Mouse (Mus musculus): Measurements from ENCODE around the gene Ppp2r2d.

The Ppp2r2d gene

DNA sequence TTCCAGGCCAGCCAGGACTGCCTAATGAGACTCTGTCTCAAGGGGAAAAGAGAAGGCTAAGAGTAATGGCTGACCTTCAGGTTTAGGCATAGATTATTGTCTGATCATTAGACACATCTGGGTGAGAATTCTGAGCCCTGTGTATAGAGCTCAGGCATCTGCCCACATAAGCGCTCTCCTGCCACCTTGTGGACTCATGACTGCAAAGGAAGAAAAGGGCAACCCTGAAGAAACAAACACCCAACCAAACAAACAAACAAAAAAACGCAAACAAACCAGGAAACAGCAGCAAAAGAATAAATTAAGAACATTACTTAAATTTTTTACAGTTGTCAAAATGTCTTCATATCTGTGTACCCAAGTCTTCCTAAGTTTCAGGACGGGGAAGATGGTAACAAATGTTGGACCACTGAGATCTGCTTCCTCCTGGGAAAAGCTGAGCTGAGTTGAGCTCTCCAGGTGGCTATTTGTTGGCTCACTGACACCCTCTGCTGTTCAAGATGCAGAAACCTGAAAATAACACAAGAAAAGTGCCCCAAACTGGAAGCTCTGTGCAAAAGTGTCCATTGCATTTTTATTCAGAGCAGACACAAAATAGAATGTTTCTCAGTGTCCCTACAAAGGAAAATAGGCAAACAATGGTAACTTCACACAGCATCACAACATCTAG lies 78.0 kb downstream of the Ppp2r2d start:
- DNase-seq (ENCODE audit: low read depth) = peak; percentile 27

DNA sequence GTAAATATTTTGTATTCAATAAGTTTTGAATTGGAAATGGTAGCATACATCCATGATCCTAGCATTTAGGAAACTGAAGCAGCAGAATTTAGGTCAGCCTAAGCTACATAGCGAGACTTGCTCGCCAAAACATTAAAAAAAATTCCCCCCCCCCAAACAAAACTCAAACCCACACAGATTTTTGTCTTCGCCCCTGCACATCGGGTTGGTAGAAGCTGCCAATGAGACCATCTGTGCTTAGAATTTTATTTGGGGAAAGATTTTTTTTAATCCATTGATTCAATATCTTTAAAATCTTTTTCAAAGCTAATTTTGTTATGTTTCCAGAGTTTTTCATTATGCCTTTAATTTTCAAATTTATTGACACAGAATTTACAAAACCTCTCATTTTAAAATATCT lies 82.6 kb downstream of the Ppp2r2d start:
- DNase-seq (ENCODE audit: low read depth) = no peak

All from naive thymus-derived CD4-positive, alpha-beta T cell, adult 2 months (primary cell).